Mouse (Mus musculus): ENCODE data around the gene Efemp2. TPM values are rescaled to one million over a fixed set of nuclear protein-coding genes. Genes with fewer than 3 reads are reported as not detected.
A peak's percentile ranks its signal among the peaks of the same experiment; 100 is the strongest.

Gene Efemp2
- total RNA-seq, 2 experiments from 2014 or later = 13.2 to 14.1 TPM

GRCm38 (mm10) chr19:5472857-5473256 lies 897 bp upstream of the Efemp2 start:
- Histone ChIP-seq H3K4me3 (no peak overlapping the region), H3K27ac (no peak overlapping the region)
- DNase-seq (ENCODE audit: low spot score in 2 of 2) = no peak
- peak; percentile 67 for TF ChIP-seq CTCF (conservative IDR thresholded peaks at IDR 0.05)

- no peak for TF ChIP-seq CTCF (conservative IDR thresholded peaks at IDR 0.05)
- Histone ChIP-seq H3K4me3 (peak overlapping the region; percentile 55), H3K27ac (peak overlapping the region; percentile 82)
- no peak for DNase-seq (ENCODE audit: low spot score in 2 of 2)
Observed at GRCm38 (mm10) chr19:5474281-5475068, 721 bp downstream of the Efemp2 start.

- no peak for DNase-seq (ENCODE audit: low spot score in 2 of 2)
- Histone ChIP-seq H3K27ac (peak overlapping the region; percentile 82), H3K4me3 (peak overlapping the region; percentile 55)
- no peak for TF ChIP-seq CTCF (conservative IDR thresholded peaks at IDR 0.05)
Observed at GRCm38 (mm10) chr19:5475069-5475714, 1.4 kb downstream of the Efemp2 start.

GRCm38 (mm10) chr19:5477004-5477667 lies 3.4 kb downstream of the Efemp2 start:
- no peak for TF ChIP-seq CTCF (conservative IDR thresholded peaks at IDR 0.05)
- peak in 1 of 2 experiments; percentile 42 for DNase-seq (ENCODE audit: low spot score in 2 of 2)
- H3K27ac ChIP-seq = no peak overlapping the region
- no peak overlapping the region for H3K4me3 ChIP-seq

- no peak overlapping the region for H3K4me3 ChIP-seq
- DNase-seq (ENCODE audit: low spot score in 2 of 2) = no peak
- no peak overlapping the region for H3K27ac ChIP-seq
- no peak for TF ChIP-seq CTCF (conservative IDR thresholded peaks at IDR 0.05)
Observed at GRCm38 (mm10) chr19:5477668-5478300, 4.0 kb downstream of the Efemp2 start.

GRCm38 (mm10) chr19:5480016-5480415 lies 6.3 kb downstream of the Efemp2 start:
- Histone ChIP-seq H3K27ac (no peak overlapping the region), H3K4me3 (no peak overlapping the region)
- no peak for TF ChIP-seq CTCF (conservative IDR thresholded peaks at IDR 0.05)
- no peak for DNase-seq (ENCODE audit: low spot score in 2 of 2)

- no peak for DNase-seq (ENCODE audit: low spot score in 2 of 2)
- H3K4me3 ChIP-seq = no peak overlapping the region
Observed at GRCm38 (mm10) chr19:5481398-5481797, 7.6 kb downstream of the Efemp2 start.

GRCm38 (mm10) chr19:5483386-5484359 lies 9.9 kb downstream of the Efemp2 start:
- Histone ChIP-seq H3K4me3 (no peak overlapping the region), H3K27ac (no peak overlapping the region)
- DNase-seq (ENCODE audit: low spot score in 2 of 2) = no peak
- TF ChIP-seq CTCF (conservative IDR thresholded peaks at IDR 0.05) = no peak

More at GRCm38 (mm10) chr19:5481398-5481797, 7.6 kb downstream of the Efemp2 start:
- no peak for TF ChIP-seq CTCF (conservative IDR thresholded peaks at IDR 0.05)
- no peak overlapping the region for H3K27ac ChIP-seq

GRCm38 (mm10) chr19:5484496-5484895 lies 10.7 kb downstream of the Efemp2 start:
- Histone ChIP-seq H3K4me3 (no peak overlapping the region), H3K27ac (no peak overlapping the region)
- TF ChIP-seq CTCF (conservative IDR thresholded peaks at IDR 0.05) = no peak
- DNase-seq (ENCODE audit: low spot score in 2 of 2) = no peak

GRCm38 (mm10) chr19:5485371-5485770 lies 11.6 kb downstream of the Efemp2 start:
- DNase-seq (ENCODE audit: low spot score in 2 of 2) = no peak
- no peak overlapping the region for H3K4me3 ChIP-seq

GRCm38 (mm10) chr19:5485821-5486220 lies 12.1 kb downstream of the Efemp2 start:
- TF ChIP-seq CTCF (conservative IDR thresholded peaks at IDR 0.05) = no peak
- Histone ChIP-seq H3K27ac (no peak overlapping the region), H3K4me3 (no peak overlapping the region)
- DNase-seq (ENCODE audit: low spot score in 2 of 2) = no peak

More at GRCm38 (mm10) chr19:5485371-5485770, 11.6 kb downstream of the Efemp2 start:
- H3K27ac ChIP-seq = no peak overlapping the region
- TF ChIP-seq CTCF (conservative IDR thresholded peaks at IDR 0.05) = no peak

GRCm38 (mm10) chr19:5486286-5486685 lies 12.5 kb downstream of the Efemp2 start:
- Histone ChIP-seq H3K4me3 (no peak overlapping the region), H3K27ac (no peak overlapping the region)
- DNase-seq (ENCODE audit: low spot score in 2 of 2) = no peak
- TF ChIP-seq CTCF (conservative IDR thresholded peaks at IDR 0.05) = no peak
